Comparison of ENCODE assay signal across 8 mouse cellular contexts in the genomic region with DNA sequence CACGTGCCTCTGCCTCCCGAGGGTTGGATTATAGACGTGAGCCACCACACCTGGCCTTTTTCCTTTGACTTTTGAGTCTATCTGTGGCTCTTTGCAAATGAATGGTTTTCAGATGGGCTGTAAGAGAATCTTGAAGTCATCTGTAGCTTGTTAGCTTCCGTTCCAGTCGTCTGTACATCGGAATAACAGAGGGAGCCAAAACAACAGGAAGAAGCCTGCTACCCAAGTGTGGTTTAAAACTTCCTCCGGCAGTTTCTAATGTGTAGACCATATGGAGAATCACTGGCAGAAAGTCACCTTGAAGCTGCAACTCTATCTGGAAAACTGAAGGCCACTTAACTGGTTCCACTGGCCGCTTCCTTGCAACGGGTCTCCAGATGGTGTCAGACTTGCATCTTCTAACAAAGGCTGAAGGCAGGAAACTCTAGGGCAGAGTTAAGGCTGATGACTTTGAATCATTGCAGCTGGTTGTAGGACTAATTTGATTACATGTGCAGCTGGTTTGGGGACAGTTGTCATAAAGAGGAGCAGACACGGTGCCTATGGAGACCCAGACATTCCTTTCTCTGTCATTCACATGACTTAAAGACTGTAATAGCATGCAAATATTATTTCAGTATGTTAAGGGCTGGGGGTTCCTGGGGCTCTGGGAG. TPM values are rescaled to one million over a fixed set of nuclear protein-coding genes. Genes with fewer than 3 reads are reported as not detected.
DNase-seq lines count a peak whose midpoint lies in the region; ATAC-seq and TF ChIP-seq lines count a peak whose summit lies in the region.

No protein-coding gene starts in this region.

- no peaks in the 10 kb centered on the region for H3K9me3 ChIP-seq in lung, embryonic 14.5 days (ENCODE audit: low read depth, low read length)
- no peaks in the 10 kb centered on the region for H3K9me3 ChIP-seq in intestine, embryonic 16.5 days (ENCODE audit: control insufficient read depth, low read length)

- ATAC-seq in lung, embryonic 14.5 days (ENCODE audit: insufficient read depth), result peak; percentile 70
- peak; percentile 59 for ATAC-seq in common myeloid progenitor, adult 5-6 weeks (replicated peaks; ENCODE audit: low read depth, poor library complexity, severe bottlenecking)
- peak; percentile 68 for ATAC-seq in intestine, embryonic 16.5 days

- 0 out of 2 replicates have a peak, but pooled peaks have one; percentile 8 for TF ChIP-seq CTCF in lung, embryonic 14.5 days (IDR thresholded peaks at IDR 0.05; ENCODE audit: low read depth)
- no peak for TF ChIP-seq CTCF in cerebellum, adult 2 months (IDR thresholded peaks at IDR 0.05; ENCODE audit: borderline replicate concordance, insufficient read depth, low read depth, low read length)

- DNase-seq in lung, embryonic 14.5 days, result peak; percentile 69
- DNase-seq in lung, adult 18-20 months, result no peak
- DNase-seq in mesoderm, embryonic 11.5 days (ENCODE audit: low read depth, low spot score), result peak; percentile 44
- no peak for DNase-seq in cerebellum, adult 2 months
- DNase-seq in left cerebral cortex, postnatal 4 days, result no peak
- DNase-seq in cerebellum, adult 8-10 months, result no peak

- no peaks in the 10 kb centered on the region for H3K4me1 ChIP-seq in lung, embryonic 14.5 days (ENCODE audit: insufficient read depth)
- no peaks in the 10 kb centered on the region for H3K4me1 ChIP-seq in intestine, embryonic 16.5 days (ENCODE audit: control insufficient read depth, insufficient read depth, low read length)
- no peaks in the 10 kb centered on the region for H3K4me1 ChIP-seq in cerebellum, adult 2 months (ENCODE audit: control insufficient read depth, insufficient read depth, low read length)

- no peak overlapping the region for H3K4me2 ChIP-seq in lung, embryonic 14.5 days
- H3K4me2 ChIP-seq in intestine, embryonic 16.5 days (ENCODE audit: low read depth, low read length), result no peak overlapping the region

- TF ChIP-seq POLR2A in cerebellum, adult 2 months (IDR thresholded peaks at IDR 0.05; ENCODE audit: borderline replicate concordance, insufficient read depth, low read length), result no peak

- H3K4me3 ChIP-seq in lung, embryonic 14.5 days (ENCODE audit: low read depth, low read length), result no peak overlapping the region
- no peak overlapping the region for H3K4me3 ChIP-seq in intestine, embryonic 16.5 days (ENCODE audit: low read length)
- no peak overlapping the region for H3K4me3 ChIP-seq in cerebellum, adult 2 months (replicated peaks; ENCODE audit: insufficient read depth, low read depth, low read length)

- H3K36me3 ChIP-seq in lung, embryonic 14.5 days (ENCODE audit: insufficient read depth), result no peaks in the 10 kb centered on the region
- no peaks in the 10 kb centered on the region for H3K36me3 ChIP-seq in intestine, embryonic 16.5 days (ENCODE audit: control insufficient read depth, insufficient read depth, low read length)

- H3K27ac ChIP-seq in lung, embryonic 14.5 days (ENCODE audit: low read depth), result no peak overlapping the region
- no peak overlapping the region for H3K27ac ChIP-seq in intestine, embryonic 16.5 days (ENCODE audit: low read length)
- no peak overlapping the region for H3K27ac ChIP-seq in cerebellum, adult 2 months (ENCODE audit: insufficient read depth, low read length)

- WGBS in lung, embryonic 14.5 days, result 50% methylated on average over 10 of the region's 10 CpGs
- 50% methylated on average over 10 of the region's 10 CpGs for WGBS in intestine, embryonic 16.5 days
- 57% methylated on average over 10 of the region's 10 CpGs for WGBS in cerebellum, adult 2 months

- no peak overlapping the region for H3K9ac ChIP-seq in lung, embryonic 14.5 days
- H3K9ac ChIP-seq in intestine, embryonic 16.5 days (ENCODE audit: low read depth, low read length), result no peak overlapping the region

- intact Hi-C loops in left cerebral cortex, postnatal 4 days (cut with DNase I), result loop anchor here (5.0 kb wide), 2 partner anchors 154 to 339 kb away; no protein-coding TSS in a partner anchor

- no peaks in the 10 kb centered on the region for H3K27me3 ChIP-seq in lung, embryonic 14.5 days (ENCODE audit: insufficient read depth, low read length)
- no peaks in the 10 kb centered on the region for H3K27me3 ChIP-seq in intestine, embryonic 16.5 days (replicated peaks; ENCODE audit: control insufficient read depth, insufficient read depth, low read length)
- no peaks in the 10 kb centered on the region for H3K27me3 ChIP-seq in cerebellum, adult 2 months (ENCODE audit: control insufficient read depth, insufficient read depth, low read length)

RNA-seq across cellular contexts. Expression of a gene that starts 12.0 kb away (rescaled TPM):
- 28.3 and 29.0 TPM in 2 replicates for polyA plus RNA-seq in lung, embryonic 14.5 days (2014; fragmentation: Nextera tagmentation; extraction: Ambion mirVana)
- total RNA-seq in common myeloid progenitor, adult 5-6 weeks (2017), result 34.9 and 73.0 TPM in 2 replicates
- polyA plus RNA-seq in intestine, embryonic 16.5 days (2015; fragmentation: Nextera tagmentation; extraction: Ambion mirVana), result 20.4 and 21.7 TPM in 2 replicates
- polyA plus RNA-seq in cerebellum, adult 2 months (2012; rRNA removed), result 39.4 and 42.8 TPM in 2 replicates
- 10 to 100 TPM; 57.0 to 58.5 TPM for total RNA-seq in left cerebral cortex, postnatal 4 days (2021)

RNA-seq across cellular contexts. Expression of a gene that starts 49.3 kb away (rescaled TPM):
- 0.07 TPM in 1 of 2 replicates, not detected in the other for polyA plus RNA-seq in lung, embryonic 14.5 days (2014; fragmentation: Nextera tagmentation; extraction: Ambion mirVana)
- total RNA-seq in common myeloid progenitor, adult 5-6 weeks (2017), result 0.44 TPM in 1 of 2 replicates, not detected in the other
- polyA plus RNA-seq in intestine, embryonic 16.5 days (2015; fragmentation: Nextera tagmentation; extraction: Ambion mirVana), result not detected in 2 replicates
- 1.1 TPM in 2 replicates for polyA plus RNA-seq in cerebellum, adult 2 months (2012; rRNA removed)
- total RNA-seq in left cerebral cortex, postnatal 4 days (2021), result under 1 TPM; 0.42 to 0.72 TPM

Comparison
In these comparisons a context has a peak if more than half of its experiments do, and no peak if none do; other contexts are left out.
1. DNase-seq: peak in lung, embryonic 14.5 days (single experiment) and mesoderm, embryonic 11.5 days (single experiment); none in lung, adult 18-20 months (0 of 2), cerebellum, adult 2 months (0 of 2), left cerebral cortex, postnatal 4 days (single experiment) and cerebellum, adult 8-10 months (single experiment).
2. Peak in every context shown above with its lines, with median percentiles within 50 percentile points of each other: ATAC-seq.